Mouse (Mus musculus): Measurements from ENCODE around the gene Gm10718.
"Not testable (repeated sequence)": the region's sequence is repeated elsewhere in the genome, so short reads cannot be mapped to it uniquely, and the experiment has no call there.

Gene Gm10718

DNA sequence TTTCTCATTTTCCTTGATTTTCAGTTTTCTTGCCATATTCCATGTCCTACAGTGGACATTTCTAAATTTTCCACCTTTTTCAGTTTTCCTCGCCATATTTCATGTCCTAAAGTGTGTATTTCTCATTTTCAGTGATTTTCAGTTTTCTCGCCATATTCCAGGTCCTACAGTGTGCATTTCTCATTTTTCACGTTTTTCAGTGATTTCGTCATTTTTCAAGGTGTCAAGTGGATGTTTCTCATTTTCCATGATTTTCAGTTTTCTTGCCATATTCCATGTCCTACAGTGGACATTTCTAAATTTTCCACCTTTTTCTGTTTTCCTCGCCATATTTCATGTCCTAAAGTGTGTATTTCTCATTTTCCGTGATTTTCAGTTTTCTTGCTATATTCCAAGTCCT lies 2.3 kb downstream of the Gm10718 start:
- DNase-seq (ENCODE audit: low read depth) = not testable (repeated sequence)

DNA sequence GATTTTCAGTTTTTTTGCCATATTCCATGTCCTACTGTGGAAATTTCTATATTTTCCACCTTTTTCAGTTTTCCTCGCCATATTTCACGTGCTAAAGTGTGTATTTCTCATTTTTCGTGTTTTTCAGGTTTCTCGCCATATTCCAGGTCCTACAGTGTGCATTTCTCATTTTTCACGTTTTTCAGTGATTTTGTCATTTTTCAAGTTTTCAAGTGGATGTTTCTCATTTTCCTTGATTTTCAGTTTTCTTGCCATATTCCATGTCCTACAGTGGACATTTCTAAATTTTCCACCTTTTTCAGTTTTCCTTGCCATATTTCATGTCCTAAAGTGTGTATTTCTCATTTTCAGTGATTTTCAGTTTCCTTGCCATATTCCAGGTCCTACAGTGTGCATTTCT lies 2.8 kb downstream of the Gm10718 start:
- DNase-seq (ENCODE audit: low read depth) = not testable (repeated sequence)

DNA sequence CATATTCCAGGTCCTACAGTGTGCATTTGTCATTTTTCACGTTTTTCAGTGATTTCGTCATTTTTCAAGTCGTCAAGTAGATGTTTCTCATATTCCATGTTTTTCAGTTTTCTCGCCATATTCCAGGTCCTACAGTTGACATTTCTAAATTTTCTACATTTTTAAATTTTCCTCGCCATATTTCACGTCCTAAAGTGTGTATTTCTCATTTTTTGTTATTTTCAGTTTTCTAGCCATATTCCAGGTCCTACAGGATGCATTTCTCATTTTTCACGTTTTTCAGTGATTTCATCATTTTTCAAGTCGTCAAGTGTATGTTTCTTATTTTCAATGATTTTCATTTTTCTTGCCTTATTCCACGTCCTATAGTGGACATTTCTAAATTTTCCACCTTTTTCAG lies 3.4 kb downstream of the Gm10718 start:
- DNase-seq (ENCODE audit: low read depth) = not testable (repeated sequence)

DNA sequence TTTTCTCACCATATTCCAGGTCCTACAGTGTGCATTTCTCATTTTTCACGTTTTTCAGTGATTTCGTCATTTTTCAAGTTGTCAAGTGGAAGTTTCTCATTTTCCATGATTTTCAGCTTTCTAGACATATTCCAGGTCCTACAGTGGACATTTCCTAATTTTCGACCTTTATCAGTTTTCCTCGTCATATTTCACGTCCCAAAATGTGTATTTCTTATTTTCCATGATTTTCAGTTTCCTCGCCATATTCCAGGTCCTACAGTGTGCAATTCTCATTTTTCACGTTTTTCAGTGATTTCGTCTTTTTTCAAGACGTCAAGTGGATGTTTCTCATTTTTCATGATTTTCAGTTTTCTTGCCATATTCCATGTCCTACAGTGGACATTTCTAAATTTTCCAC lies 3.9 kb downstream of the Gm10718 start:
- peak; percentile 56 for DNase-seq (ENCODE audit: low read depth)

DNA sequence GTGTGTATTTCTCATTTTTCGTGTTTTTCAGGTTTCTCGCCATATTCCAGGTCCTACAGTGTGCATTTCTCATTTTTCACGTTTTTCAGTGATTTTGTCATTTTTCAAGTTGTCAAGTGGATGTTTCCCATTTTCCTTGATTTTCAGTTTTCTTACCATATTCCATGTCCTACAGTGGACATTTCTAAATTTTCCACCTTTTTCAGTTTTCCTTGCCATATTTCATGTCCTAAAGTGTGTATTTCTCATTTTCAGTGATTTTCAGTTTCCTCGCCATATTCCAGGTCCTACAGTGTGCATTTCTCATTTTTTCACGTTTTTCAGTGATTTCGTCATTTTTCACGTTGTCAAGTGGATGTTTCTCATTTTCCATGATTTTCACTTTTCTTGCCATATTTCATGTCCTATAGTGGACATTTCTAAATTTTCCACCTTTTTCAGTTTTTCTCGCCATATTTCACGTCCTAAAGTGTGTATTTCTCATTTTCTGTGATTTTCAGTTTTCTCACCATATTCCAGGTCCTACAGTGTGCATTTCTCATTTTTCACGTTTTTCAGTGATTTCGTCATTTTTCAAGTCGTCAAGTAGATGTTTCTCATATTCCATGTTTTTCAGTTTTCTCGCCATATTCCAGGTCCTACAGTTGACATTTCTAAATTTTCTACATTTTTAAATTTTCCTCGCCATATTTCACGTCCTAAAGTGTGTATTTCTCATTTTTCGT lies 6.1 kb downstream of the Gm10718 start:
- DNase-seq (ENCODE audit: low read depth) = not testable (repeated sequence)

DNA sequence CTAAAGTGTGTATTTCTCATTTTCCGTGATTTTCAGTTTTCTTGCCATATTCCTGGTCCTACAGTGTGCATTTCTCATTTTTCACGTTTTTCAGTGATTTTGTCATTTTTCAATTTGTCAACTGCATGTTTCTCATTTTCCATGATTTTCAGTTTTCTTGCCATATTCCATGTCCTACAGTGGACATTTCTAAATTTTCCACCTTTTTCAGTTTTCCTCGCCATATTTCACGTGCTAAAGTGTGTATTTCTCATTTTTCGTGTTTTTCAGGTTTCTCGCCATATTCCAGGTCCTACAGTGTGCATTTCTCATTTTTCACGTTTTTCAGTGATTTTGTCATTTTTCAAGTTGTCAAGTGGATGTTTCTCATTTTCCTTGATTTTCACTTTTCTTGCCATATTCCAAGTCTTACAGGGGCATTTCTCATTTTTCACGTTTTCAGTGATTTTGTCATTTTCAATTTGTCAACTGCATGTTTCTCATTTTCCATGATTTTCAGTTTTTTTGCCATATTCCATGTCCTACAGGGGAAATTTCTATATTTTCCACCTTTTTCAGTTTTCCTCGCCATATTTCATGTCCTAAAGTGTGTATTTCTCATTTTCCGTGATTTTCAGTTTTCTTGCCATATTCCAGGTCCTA lies 7.5 kb downstream of the Gm10718 start:
- DNase-seq (ENCODE audit: low read depth) = peak; percentile 87

DNA sequence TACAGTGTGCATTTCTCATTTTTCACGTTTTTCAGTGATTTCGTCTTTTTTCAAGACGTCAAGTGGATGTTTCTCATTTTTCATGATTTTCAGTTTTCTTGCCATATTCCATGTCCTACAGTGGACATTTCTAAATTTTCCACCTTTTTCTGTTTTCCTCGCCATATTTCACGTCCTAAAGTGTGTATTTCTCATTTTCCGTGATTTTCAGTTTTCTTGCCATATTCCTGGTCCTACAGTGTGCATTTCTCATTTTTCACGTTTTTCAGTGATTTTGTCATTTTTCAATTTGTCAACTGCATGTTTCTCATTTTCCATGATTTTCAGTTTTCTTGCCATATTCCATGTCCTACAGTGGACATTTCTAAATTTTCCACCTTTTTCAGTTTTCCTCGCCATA lies 11.0 kb downstream of the Gm10718 start, which contains the start of gene Gm17535:
Gene Gm17535, plus strand, starts transcription at position 301 of the 400 bp plus-strand sequence.
- DNase-seq (ENCODE audit: low read depth) = not testable (repeated sequence)

DNA sequence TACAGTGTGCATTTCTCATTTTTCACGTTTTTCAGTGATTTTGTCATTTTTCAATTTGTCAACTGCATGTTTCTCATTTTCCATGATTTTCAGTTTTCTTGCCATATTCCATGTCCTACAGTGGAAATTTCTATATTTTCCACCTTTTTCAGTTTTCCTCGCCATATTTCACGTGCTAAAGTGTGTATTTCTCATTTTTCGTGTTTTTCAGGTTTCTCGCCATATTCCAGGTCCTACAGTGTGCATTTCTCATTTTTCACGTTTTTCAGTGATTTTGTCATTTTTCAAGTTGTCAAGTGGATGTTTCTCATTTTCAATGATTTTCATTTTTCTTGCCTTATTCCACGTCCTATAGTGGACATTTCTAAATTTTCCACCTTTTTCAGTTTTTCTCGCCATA lies 13.2 kb downstream of the Gm10718 start, which contains the start of gene Gm10715:
Gene Gm10715, plus strand, starts transcription at position 301 of the 400 bp plus-strand sequence.
- not testable (repeated sequence) for DNase-seq (ENCODE audit: low read depth)

DNA sequence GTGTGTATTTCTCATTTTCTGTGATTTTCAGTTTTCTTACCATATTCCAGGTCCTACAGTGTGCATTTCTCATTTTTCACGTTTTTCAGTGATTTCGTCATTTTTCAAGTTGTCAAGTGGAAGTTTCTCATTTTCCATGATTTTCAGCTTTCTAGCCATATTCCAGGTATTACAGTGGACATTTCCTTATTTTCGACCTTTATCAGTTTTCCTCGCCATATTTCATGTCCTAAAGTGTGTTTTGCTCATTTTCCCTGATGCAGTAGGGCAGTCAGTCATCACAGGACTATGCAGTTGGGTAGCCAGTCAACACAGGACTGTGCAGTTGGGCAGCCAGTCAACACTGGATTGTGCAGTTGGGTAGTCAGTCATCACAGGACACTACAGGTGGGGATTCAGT lies 14.8 kb downstream of the Gm10718 start:
- DNase-seq (ENCODE audit: low read depth) = peak; percentile 31
